Mouse (Mus musculus): Measurements from ENCODE around the gene C1qtnf5.

C1qtnf5 gene

GRCm38 (mm10) chr9:44107110-44107509 lies at the start of gene C1qtnf5:
Gene C1qtnf5 (plus strand): TSS chr9:44107245.
- DNase-seq (ENCODE audit: low spot score): peak; percentile 83

- no peak for DNase-seq (ENCODE audit: low spot score)
Observed at GRCm38 (mm10) chr9:44058606-44059005, 48.4 kb upstream of the C1qtnf5 start.

- DNase-seq (ENCODE audit: low spot score): no peak
Observed at GRCm38 (mm10) chr9:44065177-44065576, 41.9 kb upstream of the C1qtnf5 start.

- DNase-seq (ENCODE audit: low spot score): peak; percentile 99
Observed at GRCm38 (mm10) chr9:44066785-44067225, 40.2 kb upstream of the C1qtnf5 start, which contains the start of gene Usp2. Gene Usp2 (plus strand): TSS chr9:44067021.

- DNase-seq (ENCODE audit: low spot score): no peak
Observed at GRCm38 (mm10) chr9:44067241-44067959, 39.6 kb upstream of the C1qtnf5 start.

GRCm38 (mm10) chr9:44067960-44068330 lies 39.1 kb upstream of the C1qtnf5 start:
- no peak for DNase-seq (ENCODE audit: low spot score)

DNA sequence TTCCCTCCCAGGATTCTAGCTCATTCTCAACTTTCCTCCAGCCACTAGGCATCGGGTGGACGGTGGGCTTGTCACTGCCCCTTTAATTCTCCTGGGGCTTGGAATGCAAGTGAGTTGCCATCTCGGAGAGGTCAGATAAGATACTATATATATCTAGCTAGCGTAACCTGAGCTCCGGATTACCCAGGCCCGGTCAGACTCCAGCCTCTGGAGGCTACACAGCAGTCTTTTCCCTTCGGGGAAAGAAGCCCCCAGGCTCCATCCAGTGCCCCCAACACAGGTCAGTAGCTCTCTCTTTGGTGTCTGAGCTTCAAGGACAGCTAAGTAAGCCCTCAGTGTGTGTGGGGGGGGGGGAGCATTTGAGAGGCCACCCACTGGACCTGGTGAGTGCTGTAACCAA lies 37.8 kb upstream of the C1qtnf5 start:
- no peak for DNase-seq (ENCODE audit: low spot score)

- no peak for DNase-seq (ENCODE audit: low spot score)
Observed at GRCm38 (mm10) chr9:44070113-44070843, 36.8 kb upstream of the C1qtnf5 start.

- no peak for DNase-seq (ENCODE audit: low spot score)
Observed at GRCm38 (mm10) chr9:44070844-44071231, 36.2 kb upstream of the C1qtnf5 start.

GRCm38 (mm10) chr9:44071914-44072598 lies 35.0 kb upstream of the C1qtnf5 start:
- DNase-seq (ENCODE audit: low spot score): no peak

DNA sequence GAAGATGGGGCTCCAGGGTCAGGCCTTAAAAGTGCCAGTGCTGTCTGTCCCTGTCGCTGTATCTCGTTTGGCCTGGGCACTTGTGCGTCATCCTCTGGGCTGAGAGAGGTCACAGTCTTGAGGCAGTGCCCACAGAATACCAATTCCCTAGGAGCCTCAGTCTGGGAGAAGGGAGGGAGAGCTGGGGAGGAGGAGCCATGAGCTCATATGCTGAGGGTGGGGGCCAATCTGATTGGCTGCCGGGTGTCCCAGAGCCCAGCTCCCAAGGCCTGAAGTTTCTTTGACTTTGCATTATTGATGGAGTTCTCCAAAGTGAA lies 34.5 kb upstream of the C1qtnf5 start:
- DNase-seq (ENCODE audit: low spot score): no peak

GRCm38 (mm10) chr9:44073115-44073514 lies 33.9 kb upstream of the C1qtnf5 start:
- no peak for DNase-seq (ENCODE audit: low spot score)

- no peak for DNase-seq (ENCODE audit: low spot score)
Observed at GRCm38 (mm10) chr9:44074395-44075275, 32.4 kb upstream of the C1qtnf5 start.

DNA sequence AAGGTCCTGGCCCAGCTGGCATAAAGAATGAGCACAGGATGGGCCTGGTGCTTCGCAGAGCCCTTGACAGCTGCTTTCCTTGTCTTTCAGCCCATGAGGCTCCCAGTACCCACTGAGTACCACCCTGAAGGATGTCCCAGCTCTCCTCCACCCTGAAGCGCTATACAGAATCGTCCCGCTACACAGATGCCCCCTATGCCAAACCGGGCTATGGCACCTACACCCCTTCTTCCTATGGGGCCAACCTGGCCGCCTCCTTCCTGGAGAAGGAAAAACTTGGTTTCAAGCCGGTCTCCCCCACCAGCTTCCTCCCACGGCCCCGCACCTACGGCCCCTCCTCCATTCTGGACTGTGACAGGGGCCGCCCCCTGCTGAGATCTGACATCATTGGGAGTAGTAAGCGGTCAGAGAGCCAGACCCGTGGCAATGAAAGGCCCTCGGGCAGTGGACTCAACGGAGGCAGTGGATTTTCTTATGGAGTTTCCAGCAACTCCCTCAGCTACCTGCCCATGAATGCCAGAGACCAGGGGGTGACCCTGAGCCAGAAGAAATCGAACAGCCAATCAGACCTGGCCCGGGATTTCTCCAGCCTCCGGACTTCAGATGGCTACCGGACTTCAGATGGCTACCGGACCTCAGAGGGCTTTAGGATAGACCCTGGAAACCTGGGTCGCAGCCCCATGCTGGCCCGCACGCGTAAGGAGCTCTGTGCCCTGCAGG lies 31.6 kb upstream of the C1qtnf5 start:
- DNase-seq (ENCODE audit: low spot score): no peak

- no peak for DNase-seq (ENCODE audit: low spot score)
Observed at GRCm38 (mm10) chr9:44075996-44076763, 30.9 kb upstream of the C1qtnf5 start.

DNA sequence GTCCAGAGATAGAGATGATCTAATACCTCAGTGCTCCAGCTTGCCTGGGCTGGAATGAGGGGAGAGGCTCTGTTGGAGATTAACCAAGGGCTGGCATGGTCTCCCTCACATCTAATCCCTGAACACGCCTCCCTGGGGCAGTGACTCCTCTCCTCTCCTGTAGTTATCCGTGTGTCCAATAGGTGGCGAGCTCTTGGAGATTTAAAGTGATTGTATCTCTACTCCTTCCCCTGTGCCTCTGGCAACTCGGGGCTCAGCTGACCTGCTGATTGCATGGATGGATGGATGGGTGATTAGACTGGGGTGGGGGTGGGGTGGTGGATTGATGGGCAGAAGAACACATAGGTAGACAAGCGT lies 30.3 kb upstream of the C1qtnf5 start:
- no peak for DNase-seq (ENCODE audit: low spot score)

DNA sequence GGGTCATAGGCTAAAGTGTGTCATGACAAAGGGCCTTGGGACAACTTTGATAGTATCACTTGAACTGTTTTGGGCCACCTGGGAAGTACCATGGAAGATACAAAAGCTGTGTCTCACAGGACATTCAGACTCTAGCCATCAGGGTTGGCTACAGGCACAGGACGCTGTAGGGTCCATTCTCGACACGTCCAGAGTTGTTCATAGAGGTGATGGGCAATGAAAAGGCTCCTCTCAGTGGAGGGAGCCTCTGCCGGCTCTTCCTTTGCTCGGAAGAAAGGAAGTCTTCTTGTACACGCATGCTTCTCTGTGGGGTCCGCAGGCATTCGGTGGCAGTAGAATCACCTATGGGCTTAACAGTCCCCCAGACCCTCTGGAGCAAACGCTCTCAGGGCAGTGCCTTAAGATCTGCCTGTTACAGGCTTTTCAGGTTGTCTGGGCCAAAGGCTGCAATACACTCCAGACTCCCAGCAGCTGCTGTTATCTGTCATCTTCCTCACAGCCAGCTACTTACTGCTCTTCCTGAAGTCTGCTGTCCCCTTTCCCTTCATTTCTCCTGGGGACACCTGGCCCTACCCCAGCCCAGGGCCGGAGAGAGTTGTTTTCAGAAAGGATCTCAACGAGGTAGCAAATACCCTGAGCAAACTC lies 29.7 kb upstream of the C1qtnf5 start:
- DNase-seq (ENCODE audit: low spot score): no peak

DNA sequence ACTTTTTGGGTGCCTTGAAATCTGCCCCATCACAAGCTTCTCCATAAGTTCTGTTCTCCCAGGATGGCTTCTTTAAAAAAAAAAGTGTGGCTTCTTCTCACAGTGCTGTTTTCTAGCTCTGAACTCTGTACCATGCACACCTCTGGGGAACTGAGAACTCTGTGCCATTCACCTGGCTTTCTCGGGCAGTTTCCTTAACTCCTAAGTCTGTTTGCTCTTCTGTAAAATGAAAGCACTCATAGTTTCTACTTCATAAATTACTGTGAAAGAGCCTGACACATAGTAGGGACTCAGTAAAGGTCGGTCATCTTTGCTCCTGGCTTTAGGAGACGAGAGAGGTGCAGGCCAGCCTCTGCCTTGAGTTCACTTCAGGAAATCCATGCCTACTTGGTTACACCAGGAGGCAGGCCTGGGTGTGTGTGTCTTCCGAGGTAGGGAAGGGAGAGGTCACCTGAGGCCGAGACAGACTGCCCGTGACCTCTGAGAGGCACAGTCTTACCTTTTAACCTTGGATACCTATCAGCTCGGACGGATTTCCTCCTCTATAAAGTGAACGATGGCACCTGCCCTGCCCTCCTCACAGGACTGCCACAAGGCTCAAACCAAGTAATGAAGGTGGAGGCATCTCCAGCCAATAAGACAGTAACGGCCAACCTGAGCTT lies 28.8 kb upstream of the C1qtnf5 start:
- DNase-seq (ENCODE audit: low spot score): no peak

GRCm38 (mm10) chr9:44078955-44079756 lies 27.9 kb upstream of the C1qtnf5 start:
- DNase-seq (ENCODE audit: low spot score): peak; percentile 69

Data from ovary, postnatal 10 days (tissue).